Mouse (Mus musculus): Measurements from ENCODE around the gene Pgam2.

DNA sequence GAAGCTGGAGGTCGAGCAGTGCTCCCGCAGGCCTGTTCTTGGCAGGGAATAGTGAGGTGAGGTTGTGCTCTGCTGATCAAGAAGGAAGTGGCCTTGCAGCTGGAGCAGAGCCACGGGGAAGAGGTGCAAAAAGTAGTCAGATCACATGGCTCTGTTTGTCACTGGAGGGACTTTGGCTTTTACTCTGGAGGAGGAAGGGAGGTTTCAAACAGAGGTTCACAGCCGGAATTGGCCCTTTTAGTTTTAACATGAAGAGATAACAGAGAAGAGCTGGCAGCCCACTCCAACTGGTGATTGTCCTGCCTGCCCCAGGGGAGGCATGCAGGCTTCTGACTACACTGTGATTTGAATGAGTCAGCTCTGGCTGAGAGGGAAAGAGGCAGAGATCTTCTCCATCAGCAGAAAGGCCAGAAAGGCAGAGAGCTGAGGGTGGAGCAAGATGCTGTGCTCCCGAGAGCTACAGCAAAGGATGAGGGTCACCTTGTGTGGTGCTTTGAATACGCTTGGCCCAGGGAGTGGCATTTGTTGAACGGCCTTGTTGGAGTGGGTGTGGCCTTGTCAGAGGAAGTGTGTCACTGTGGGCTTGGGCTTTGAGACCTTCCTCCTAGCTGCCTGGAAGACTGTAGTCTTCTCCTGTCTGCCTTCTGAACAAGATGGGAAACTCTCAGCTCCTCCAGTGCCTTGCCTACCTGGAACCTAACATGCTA, 43.3 kb upstream of the Pgam2 start:
- no peak for TF ChIP-seq CTCF (conservative IDR thresholded peaks at IDR 0.05; ENCODE audit: low read length)
- TF ChIP-seq NANOG (IDR thresholded peaks at IDR 0.05; ENCODE audit: borderline replicate concordance, low read length): no peak
- TF ChIP-seq POU5F1 (IDR thresholded peaks at IDR 0.05; ENCODE audit: borderline replicate concordance, low read length): no peak
